In the genomic region with DNA sequence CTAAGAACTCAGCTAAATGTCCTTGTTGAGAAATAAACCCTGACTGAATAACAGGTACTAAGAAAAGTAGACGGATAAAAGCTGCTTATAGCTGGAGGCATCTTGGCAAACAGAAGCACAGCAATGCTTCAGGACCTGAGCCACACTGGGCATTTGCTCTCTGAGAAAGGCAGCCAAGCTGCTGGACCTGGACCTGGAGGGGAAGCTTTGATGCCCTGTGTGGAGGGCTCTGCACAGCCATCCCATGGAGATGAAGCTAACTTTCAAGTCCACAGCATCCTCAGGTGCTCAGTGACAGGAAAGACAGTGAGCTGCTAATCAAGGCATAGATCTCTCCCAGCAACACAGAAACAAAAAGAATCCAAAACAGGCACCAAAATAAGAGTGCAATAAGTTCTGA, we compare ENCODE assay signal across 25 mouse cellular contexts. TPM values are rescaled to one million over a fixed set of nuclear protein-coding genes. Genes with fewer than 3 reads are reported as not detected.
A peak's percentile ranks its signal among the peaks of the same experiment; 100 is the strongest.
DNase-seq lines count a peak whose midpoint lies in the region; ATAC-seq and TF ChIP-seq lines count a peak whose summit lies in the region.
"Had no signal": no experiment of that assay in that cellular context is flagged by ENCODE, and none has a peak within 500 bp of the region (broad histone marks: within the 10 kb centered on the region; RNA-seq: fewer than 3 reads in every experiment).

No protein-coding gene starts in this region.

- TF ChIP-seq CTCF in spleen, adult 2 months (IDR thresholded peaks at IDR 0.05; ENCODE audit: extremely low read depth, insufficient read depth, insufficient read length, insufficient replicate concordance): no peak
- peak; percentile 12; the same call in 1 of the 2 replicates for TF ChIP-seq CTCF in cerebellum, adult 2 months (IDR thresholded peaks at IDR 0.05; ENCODE audit: borderline replicate concordance, insufficient read depth, low read depth, low read length)

- peaks cover 36% of the 10 kb centered on the region for H3K36me3 ChIP-seq in spleen, adult 2 months (ENCODE audit: control insufficient read depth, insufficient read depth, low read length)
- H3K36me3 ChIP-seq: liver, embryonic 12.5 days; midbrain, embryonic 13.5 days had no signal

- no peak overlapping the region for H3K4me3 ChIP-seq in spleen, adult 2 months (ENCODE audit: extremely low read depth, insufficient read depth, insufficient read length)
- no peak overlapping the region for H3K4me3 ChIP-seq in cerebellum, adult 2 months (replicated peaks; ENCODE audit: insufficient read depth, low read depth, low read length)
- H3K4me3 ChIP-seq: erythroblast, embryonic 14.5 days; gastrocnemius, adult 2 months; liver, embryonic 12.5 days; midbrain, embryonic 13.5 days had no signal

- 84% methylated on average over 1 of the region's 1 CpGs for WGBS in spleen, adult 2 months
- 4% methylated on average over 1 of the region's 1 CpGs for WGBS in cerebellum, adult 2 months

- H3K27me3 ChIP-seq in spleen, adult 2 months (ENCODE audit: control insufficient read depth, insufficient read depth, low read length): no peaks in the 10 kb centered on the region
- no peaks in the 10 kb centered on the region for H3K27me3 ChIP-seq in cerebellum, adult 2 months (ENCODE audit: control insufficient read depth, insufficient read depth, low read length)
- H3K27me3 ChIP-seq: liver, embryonic 12.5 days; midbrain, embryonic 13.5 days had no signal

- intact Hi-C loops in left cerebral cortex, postnatal 25 days (cut with DNase I): no loop called here

- DNase-seq in spleen, adult 2 months (ENCODE audit: low read depth in 1 of 2, low spot score in 2 of 2): no peak
- DNase-seq in spleen, adult 18-20 months: no peak
- DNase-seq in cerebellum, adult 2 months: peak; percentile 76 to 90
- peak; percentile 59 to 82 for DNase-seq in cerebellum, postnatal 14 days
- no peak for DNase-seq in gastrocnemius, postnatal 4 days (ENCODE audit: low spot score in 2 of 2)
- DNase-seq in left cerebral cortex, postnatal 25 days (ENCODE audit: low spot score in 2 of 2): no peak
- DNase-seq: adrenal gland, adult 8-10 months; gastrocnemius, adult 2 months; heart, postnatal 14 days; kidney, adult 8-10 months; kidney, postnatal 4 days; left cerebral cortex, postnatal 4 days; liver, postnatal 0 days; lung, postnatal 4 days; retina, postnatal 1 day; right cerebral cortex, postnatal 14 days; thymus, postnatal 36 days had no signal

- no peak for ATAC-seq in megakaryocyte progenitor cell, adult 5-6 weeks (replicated peaks; ENCODE audit: poor library complexity)
- ATAC-seq: forebrain, embryonic 16.5 days; intestine, embryonic 16.5 days; liver, embryonic 12.5 days; liver, postnatal 0 days; midbrain, embryonic 13.5 days had no signal

- peak overlapping the region; percentile 54; the same call in 1 of the 2 replicates for H3K27ac ChIP-seq in spleen, adult 2 months (ENCODE audit: insufficient read depth, low read length)
- H3K27ac ChIP-seq in cerebellum, adult 2 months (ENCODE audit: insufficient read depth, low read length): peak overlapping the region; percentile 39; the same call in 1 of the 2 replicates
- H3K27ac ChIP-seq: gastrocnemius, adult 2 months; kidney, postnatal 0 days; liver, embryonic 12.5 days; midbrain, embryonic 13.5 days had no signal

- no peak for TF ChIP-seq POLR2A in spleen, adult 2 months (IDR thresholded peaks at IDR 0.05; ENCODE audit: low read depth, low read length)
- TF ChIP-seq POLR2A in cerebellum, adult 2 months (IDR thresholded peaks at IDR 0.05; ENCODE audit: borderline replicate concordance, insufficient read depth, low read length): no peak

- peaks cover 18% of the 10 kb centered on the region for H3K4me1 ChIP-seq in spleen, adult 2 months (ENCODE audit: control insufficient read depth, insufficient read depth, insufficient read length)
- peaks cover 22% of the 10 kb centered on the region; the same call in 1 of the 2 replicates for H3K4me1 ChIP-seq in cerebellum, adult 2 months (ENCODE audit: control insufficient read depth, insufficient read depth, low read length)
- H3K4me1 ChIP-seq: midbrain, embryonic 13.5 days had no signal

RNA-seq across cellular contexts. Expression of gene Cytip, which starts 54.8 kb away (rescaled TPM):
- polyA plus RNA-seq in spleen, adult 2 months (2012; rRNA removed): 152 and 254 TPM in 2 replicates
- polyA plus RNA-seq in cerebellum, adult 2 months (2012; rRNA removed): 0.38 and 0.40 TPM in 2 replicates
- total RNA-seq in gastrocnemius, postnatal 4 days (2021): 1 to 10 TPM; 1.3 TPM
- total RNA-seq in left cerebral cortex, postnatal 25 days (2021): under 1 TPM in 1 of 2 experiments, not detected in 1; 0.07 TPM
- 14.7 and 26.8 TPM in 2 replicates for total RNA-seq in megakaryocyte progenitor cell, adult 5-6 weeks (2015)
- total RNA-seq in megakaryocyte progenitor cell, adult 5-6 weeks (2017): 34.1 and 46.1 TPM in 2 replicates
- total RNA-seq: layer of hippocampus, postnatal 25 days had no signal
- polyA plus RNA-seq: erythroblast, embryonic 14.5 days had no signal

Comparison
In these comparisons a context has a peak if more than half of its experiments do, and no peak if none do; other contexts are left out.
1. DNase-seq: peak in cerebellum, adult 2 months (2 of 2) and cerebellum, postnatal 14 days (2 of 2); none in spleen, adult 2 months (0 of 2), spleen, adult 18-20 months (0 of 2), gastrocnemius, postnatal 4 days (0 of 2) and left cerebral cortex, postnatal 25 days (0 of 2).
2. RNA of gene Cytip, which starts 54.8 kb away (total RNA-seq): 14.7 to 46.1 TPM in megakaryocyte progenitor cell, adult 5-6 weeks; 1.3 TPM in gastrocnemius, postnatal 4 days and 0.07 TPM in left cerebral cortex, postnatal 25 days; every median in the first group is over 4 times any median in the second.